Mouse (Mus musculus) MEL (cell line): ENCODE measurements at regions not wholly inside any gene's neighbourhood (a gene's known extent, or its start where the extent isn't known, plus 50 kb on each side); places are given as distances from the start of the nearest gene placed in this dataset.

Experiments
- BHLHE40 ChIP-seq: IDR thresholded peaks from 2 replicates; pipeline ENCODE4 v1.6.1; 2012; ENCODE audit warnings: low read depth, mild to moderate bottlenecking, inconsistent platforms, low read length, improper control_type of control experiment, borderline replicate concordance
- CTCF ChIP-seq, 3 experiments: IDR thresholded peaks in 2 of 3; conservative IDR thresholded peaks in 1 of 3; 2 replicates each; pipeline ENCODE4 v1.5.1; 2011 to 2012; ENCODE audit warnings: low read length in 3 of 3, low read depth in 2 of 3, mild to moderate bottlenecking in 2 of 3, improper control_type of control experiment in 1 of 3, inconsistent platforms in 1 of 3, mixed read lengths in 1 of 3, moderate library complexity in 1 of 3; ENCODE audit not compliant: control insufficient read depth in 1 of 3, insufficient read depth in 1 of 3, poor library complexity in 1 of 3, severe bottlenecking in 1 of 3
- E2F4 ChIP-seq: IDR thresholded peaks from 2 replicates; pipeline ENCODE4 v1.6.1; 2011; ENCODE audit warnings: low read depth, low read length, improper control_type of control experiment, borderline replicate concordance
- ETS1 ChIP-seq: IDR thresholded peaks from 2 replicates; pipeline ENCODE4 v1.6.1; 2012; ENCODE audit warnings: low read depth, mild to moderate bottlenecking, inconsistent platforms, low read length, improper control_type of control experiment, moderate library complexity
- MAFK ChIP-seq: IDR thresholded peaks from 2 replicates; pipeline ENCODE4 v1.6.1; 2011; ENCODE audit warnings: low read depth, mild to moderate bottlenecking, low read length, improper control_type of control experiment, borderline replicate concordance
- MEF2A ChIP-seq: IDR thresholded peaks from 2 replicates; pipeline ENCODE4 v1.6.1; 2014; ENCODE audit warnings: low read depth, mild to moderate bottlenecking, inconsistent platforms, low read length, improper control_type of control experiment; ENCODE audit not compliant: poor library complexity, insufficient replicate concordance, severe bottlenecking; ENCODE audit errors: extremely low read depth
- MYC ChIP-seq: IDR thresholded peaks from 2 replicates; pipeline ENCODE4 v1.6.1; 2011; ENCODE audit warnings: low read depth, mild to moderate bottlenecking, low read length, improper control_type of control experiment, moderate library complexity
- POLR2A ChIP-seq, 2 experiments: IDR thresholded peaks; 2 replicates each; pipeline ENCODE4 v1.6.1; 2011 to 2012; ENCODE audit warnings: low read length in 2 of 2, mild to moderate bottlenecking in 2 of 2, control low read depth in 1 of 2, improper control_type of control experiment in 1 of 2, low read depth in 1 of 2, moderate library complexity in 1 of 2; ENCODE audit not compliant: control insufficient read depth in 1 of 2, insufficient read depth in 1 of 2, poor library complexity in 1 of 2
- POLR2AphosphoS2 ChIP-seq: IDR thresholded peaks from 2 replicates; pipeline ENCODE4 v1.6.1; 2011; ENCODE audit warnings: low read length, improper control_type of control experiment
- RAD21 ChIP-seq: IDR thresholded peaks from 2 replicates; pipeline ENCODE4 v1.6.1; 2011; ENCODE audit warnings: mild to moderate bottlenecking, low read depth, low read length, improper control_type of control experiment
- TAL1 ChIP-seq: IDR thresholded peaks from 2 replicates; pipeline ENCODE4 v1.6.1; 2012; ENCODE audit warnings: mild to moderate bottlenecking, inconsistent platforms, low read length, moderate library complexity, mixed read lengths
- TBP ChIP-seq: IDR thresholded peaks from 2 replicates; pipeline ENCODE4 v1.8.0; 2011; ENCODE audit warnings: low read depth, low read length, improper control_type of control experiment
- ZNF384 ChIP-seq: IDR thresholded peaks from 2 replicates; pipeline ENCODE4 v1.6.1; 2012; ENCODE audit warnings: low read depth, mild to moderate bottlenecking, inconsistent platforms, low read length, improper control_type of control experiment

GRCm38 (mm10) chr7:113052952-113053351 is 99.2 kb downstream of the Rassf10 start:
- no peak for TF ChIP-seq MEF2A
- TF ChIP-seq ETS1: no peak
- no peak for TF ChIP-seq CTCF (IDR thresholded peaks at IDR 0.05 in 2 of 3, conservative IDR thresholded peaks at IDR 0.05 in 1 of 3; ENCODE audit: control insufficient read depth in 1 of 3, insufficient read depth in 1 of 3, low read depth in 2 of 3, low read length in 3 of 3, poor library complexity in 1 of 3, severe bottlenecking in 1 of 3)
- TF ChIP-seq MYC: no peak
- TF ChIP-seq MAFK: no peak
- TF ChIP-seq E2F4: no peak
- no peak for TF ChIP-seq TAL1
- TF ChIP-seq POLR2AphosphoS2: no peak
- TF ChIP-seq POLR2A (IDR thresholded peaks at IDR 0.05; ENCODE audit: control insufficient read depth in 1 of 2, insufficient read depth in 1 of 2, low read depth in 1 of 2, low read length in 2 of 2, poor library complexity in 1 of 2): no peak
- no peak for TF ChIP-seq ZNF384
- no peak for TF ChIP-seq TBP
- TF ChIP-seq RAD21: no peak
- TF ChIP-seq BHLHE40: no peak
